Mouse (Mus musculus): ENCODE results near the gene Bod1l. TPM values are rescaled to one million over a fixed set of nuclear protein-coding genes. Genes with fewer than 3 reads are reported as not detected.

Gene Bod1l
- polyA plus RNA-seq, 1 experiment, result 4.7 TPM

DNA sequence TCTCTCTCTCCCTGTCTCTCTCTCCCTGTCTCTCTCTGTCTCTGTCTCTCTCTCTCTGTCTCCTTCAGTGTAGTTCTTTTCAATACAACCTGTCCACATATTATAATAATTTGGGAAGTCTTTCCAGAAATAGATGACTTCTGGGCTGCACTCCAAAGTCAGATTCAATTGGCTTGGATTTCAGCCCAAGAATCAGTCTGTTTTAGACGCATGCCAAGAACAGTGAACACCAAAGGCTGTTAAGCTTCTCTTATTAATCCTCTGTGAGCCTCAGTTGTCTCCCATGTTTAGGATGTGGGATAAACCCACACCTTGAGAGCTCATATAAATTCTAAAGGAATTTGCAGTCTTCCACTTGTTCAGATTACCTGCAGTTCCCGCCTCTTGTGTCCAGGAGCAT, 27.0 kb upstream of the Bod1l start:
- Histone ChIP-seq H3K4me1 (ENCODE audit: control insufficient read depth, insufficient read depth, low read length) (no peaks in the 10 kb centered on the region), H3K36me3 (ENCODE audit: control insufficient read depth, insufficient read depth, low read length) (no peaks in the 10 kb centered on the region), H3K27ac (ENCODE audit: control insufficient read depth, insufficient read depth, low read depth, low read length) (no peak overlapping the region), H3K27me3 (ENCODE audit: control insufficient read depth, insufficient read depth, low read length) (no peaks in the 10 kb centered on the region), H3K4me3 (ENCODE audit: control insufficient read depth, low read depth, low read length) (no peak overlapping the region)
- TF ChIP-seq CTCF (IDR thresholded peaks at IDR 0.05; ENCODE audit: control insufficient read depth, insufficient read depth, insufficient replicate concordance, low read depth, low read length) (no peak), POLR2A (IDR thresholded peaks at IDR 0.05; ENCODE audit: control insufficient read depth, low read depth, low read length) (no peak)

DNA sequence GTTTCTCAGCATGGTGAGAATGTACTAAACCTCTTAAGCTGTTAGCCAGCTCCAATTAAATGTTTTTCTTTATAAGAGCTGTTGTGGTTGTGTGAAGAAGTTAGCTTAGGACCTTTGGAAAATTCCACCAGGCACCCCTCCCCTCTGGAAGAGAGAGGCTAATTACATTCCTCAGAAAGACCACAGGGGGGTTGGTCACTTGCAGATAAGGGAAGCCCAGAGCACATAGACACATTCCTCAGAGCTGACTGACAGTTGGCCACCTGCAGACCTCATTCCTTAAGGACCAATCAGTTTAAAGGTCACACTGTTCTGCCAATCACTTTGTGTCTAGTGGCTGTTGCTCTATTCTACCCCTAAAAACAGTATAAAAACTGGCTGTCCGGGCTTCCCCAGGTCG, 11.7 kb upstream of the Bod1l start:
- H3K4me1 ChIP-seq (ENCODE audit: control insufficient read depth, insufficient read depth, low read length), result no peaks in the 10 kb centered on the region
- H3K27me3 ChIP-seq (ENCODE audit: control insufficient read depth, insufficient read depth, low read length), result no peaks in the 10 kb centered on the region
- H3K4me3 ChIP-seq (ENCODE audit: control insufficient read depth, low read depth, low read length), result no peak overlapping the region
- no peak for TF ChIP-seq POLR2A (IDR thresholded peaks at IDR 0.05; ENCODE audit: control insufficient read depth, low read depth, low read length)
- no peak overlapping the region for H3K27ac ChIP-seq (ENCODE audit: control insufficient read depth, insufficient read depth, low read depth, low read length)
- H3K36me3 ChIP-seq (ENCODE audit: control insufficient read depth, insufficient read depth, low read length), result no peaks in the 10 kb centered on the region

DNA sequence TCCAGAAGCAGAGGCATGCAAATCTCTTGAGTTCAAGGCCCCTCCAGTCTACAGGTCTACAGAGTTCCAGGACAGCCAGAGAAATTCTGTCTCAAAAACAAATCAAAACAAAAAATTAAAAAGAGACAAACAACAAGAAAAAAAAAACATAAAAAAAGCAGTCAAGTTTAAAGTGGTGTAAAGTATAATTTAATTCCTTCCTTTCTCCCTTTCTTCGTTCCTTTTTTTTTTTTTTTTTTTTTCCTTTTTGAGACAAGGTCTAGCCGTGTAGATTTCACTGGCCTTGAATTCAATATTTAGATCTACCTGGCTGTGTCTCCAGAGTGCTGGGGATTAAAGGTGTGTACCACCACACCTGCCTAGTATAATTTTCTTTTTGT, 1.4 kb upstream of the Bod1l start:
- Histone ChIP-seq H3K4me1 (ENCODE audit: control insufficient read depth, insufficient read depth, low read length) (peaks cover 14% of the 10 kb centered on the region), H3K36me3 (ENCODE audit: control insufficient read depth, insufficient read depth, low read length) (no peaks in the 10 kb centered on the region), H3K27ac (ENCODE audit: control insufficient read depth, insufficient read depth, low read depth, low read length) (peak overlapping the region; percentile 78), H3K4me3 (ENCODE audit: control insufficient read depth, low read depth, low read length) (no peak overlapping the region; the same call in 1 of the 2 replicates), H3K27me3 (ENCODE audit: control insufficient read depth, insufficient read depth, low read length) (no peaks in the 10 kb centered on the region)
- TF ChIP-seq POLR2A (IDR thresholded peaks at IDR 0.05; ENCODE audit: control insufficient read depth, low read depth, low read length) (no peak), CTCF (IDR thresholded peaks at IDR 0.05; ENCODE audit: control insufficient read depth, insufficient read depth, insufficient replicate concordance, low read depth, low read length) (no peak)

DNA sequence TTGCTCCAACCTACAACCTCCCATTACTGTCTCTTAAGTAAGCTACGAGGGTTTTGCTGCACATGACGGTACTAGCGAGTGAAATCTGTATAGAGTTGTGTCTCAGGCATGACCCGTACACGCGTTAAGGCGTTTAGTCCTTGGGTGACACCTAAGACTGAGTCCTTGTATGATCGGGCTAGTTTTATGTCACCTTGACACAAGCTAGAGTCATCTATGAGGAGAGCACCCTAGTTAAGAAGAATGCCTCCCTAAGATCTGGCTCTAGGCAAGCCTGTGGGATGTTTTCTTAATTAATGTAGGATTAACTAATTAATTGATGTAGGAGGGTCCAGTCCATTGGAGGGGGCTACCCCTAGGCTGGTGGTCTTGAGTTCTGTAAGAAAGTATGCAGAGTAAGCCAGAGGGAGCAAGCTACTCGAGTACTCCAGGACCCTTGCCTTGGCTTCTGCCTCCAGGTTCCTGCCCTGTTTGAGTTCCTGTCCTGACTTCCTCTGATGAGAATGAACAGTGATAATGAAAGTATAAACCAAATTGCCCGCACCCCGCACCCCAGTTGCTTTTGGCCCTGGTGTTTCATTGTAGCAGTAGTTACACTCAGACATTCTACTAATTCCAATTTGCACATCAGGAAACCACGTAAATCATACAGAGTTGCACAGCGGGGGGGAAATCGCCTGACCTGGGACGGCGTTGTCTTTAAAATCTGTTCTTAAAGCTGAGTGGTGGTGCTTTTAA, 874 bp upstream of the Bod1l start:
- Histone ChIP-seq H3K27ac (ENCODE audit: control insufficient read depth, insufficient read depth, low read depth, low read length) (peak overlapping the region; percentile 78), H3K36me3 (ENCODE audit: control insufficient read depth, insufficient read depth, low read length) (no peaks in the 10 kb centered on the region), H3K4me1 (ENCODE audit: control insufficient read depth, insufficient read depth, low read length) (peaks cover 14% of the 10 kb centered on the region), H3K27me3 (ENCODE audit: control insufficient read depth, insufficient read depth, low read length) (no peaks in the 10 kb centered on the region), H3K4me3 (ENCODE audit: control insufficient read depth, low read depth, low read length) (peak overlapping the region; percentile 73)
- TF ChIP-seq CTCF (IDR thresholded peaks at IDR 0.05; ENCODE audit: control insufficient read depth, insufficient read depth, insufficient replicate concordance, low read depth, low read length) (no peak), POLR2A (IDR thresholded peaks at IDR 0.05; ENCODE audit: control insufficient read depth, low read depth, low read length) (no peak)

DNA sequence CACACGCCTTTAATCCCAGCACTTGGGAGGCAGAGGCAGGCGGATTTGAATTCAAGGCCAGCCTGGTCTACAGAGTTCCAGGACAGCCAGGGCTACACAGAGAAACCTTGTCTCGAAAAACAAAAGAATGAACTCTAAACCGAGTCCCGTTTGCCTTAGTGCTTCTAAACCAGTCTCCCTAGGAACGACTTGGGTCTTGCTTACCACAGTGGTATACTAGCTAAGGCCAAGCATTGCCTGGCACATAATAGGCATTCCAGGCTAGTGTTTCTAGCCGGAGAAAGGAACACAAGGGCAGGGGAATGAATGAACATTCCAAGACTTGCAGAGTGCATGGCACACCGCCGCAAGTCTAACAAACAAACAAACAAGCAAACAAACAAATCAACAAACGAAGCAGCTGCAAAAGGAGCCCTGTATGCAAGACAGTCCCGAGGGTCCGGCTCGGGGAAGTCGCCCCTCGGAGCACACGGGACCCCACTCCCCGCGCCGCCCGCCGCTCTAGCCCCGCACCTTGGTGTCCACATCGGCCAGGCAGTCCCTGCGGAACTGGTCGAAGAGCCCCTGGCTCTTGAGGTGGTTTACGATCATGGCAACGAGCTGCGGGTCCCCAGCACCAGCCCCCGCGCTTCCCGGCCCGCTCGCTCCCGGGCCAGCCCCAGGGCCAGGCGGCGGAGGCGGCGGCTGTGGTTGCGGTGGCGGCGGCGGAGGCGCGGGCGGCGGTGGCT, 532 bp downstream of the Bod1l start:
- Histone ChIP-seq H3K27me3 (ENCODE audit: control insufficient read depth, insufficient read depth, low read length) (no peaks in the 10 kb centered on the region), H3K36me3 (ENCODE audit: control insufficient read depth, insufficient read depth, low read length) (no peaks in the 10 kb centered on the region), H3K4me3 (ENCODE audit: control insufficient read depth, low read depth, low read length) (peak overlapping the region; percentile 97), H3K4me1 (ENCODE audit: control insufficient read depth, insufficient read depth, low read length) (peaks cover 14% of the 10 kb centered on the region), H3K27ac (ENCODE audit: control insufficient read depth, insufficient read depth, low read depth, low read length) (peak overlapping the region; percentile 88)
- TF ChIP-seq POLR2A (IDR thresholded peaks at IDR 0.05; ENCODE audit: control insufficient read depth, low read depth, low read length) (no peak; the same call in 1 of the 2 replicates), CTCF (IDR thresholded peaks at IDR 0.05; ENCODE audit: control insufficient read depth, insufficient read depth, insufficient replicate concordance, low read depth, low read length) (no peak)

DNA sequence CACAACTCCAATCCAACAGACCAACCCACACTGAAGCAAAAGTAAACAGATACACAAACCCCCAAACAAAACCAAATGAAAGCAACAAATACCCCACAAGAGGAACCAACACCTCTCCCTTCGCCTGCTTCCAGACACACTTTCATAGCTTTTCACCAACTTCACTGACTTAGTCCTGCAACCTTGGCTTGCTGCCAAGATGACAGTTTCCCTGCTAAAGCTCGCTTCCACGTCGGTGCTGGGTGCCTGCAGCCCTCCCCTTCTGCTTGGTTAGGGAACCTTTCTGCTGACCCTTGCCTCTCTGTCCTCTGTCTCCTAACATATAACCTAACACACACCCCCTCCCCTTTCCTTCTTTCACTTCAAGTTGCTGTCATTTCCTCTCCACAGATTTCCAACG, 1.4 kb downstream of the Bod1l start:
- Histone ChIP-seq H3K27me3 (ENCODE audit: control insufficient read depth, insufficient read depth, low read length) (no peaks in the 10 kb centered on the region), H3K27ac (ENCODE audit: control insufficient read depth, insufficient read depth, low read depth, low read length) (peak overlapping the region; percentile 44), H3K4me1 (ENCODE audit: control insufficient read depth, insufficient read depth, low read length) (peaks cover 14% of the 10 kb centered on the region), H3K4me3 (ENCODE audit: control insufficient read depth, low read depth, low read length) (peak overlapping the region; percentile 97), H3K36me3 (ENCODE audit: control insufficient read depth, insufficient read depth, low read length) (no peaks in the 10 kb centered on the region)
- TF ChIP-seq CTCF (IDR thresholded peaks at IDR 0.05; ENCODE audit: control insufficient read depth, insufficient read depth, insufficient replicate concordance, low read depth, low read length) (no peak), POLR2A (IDR thresholded peaks at IDR 0.05; ENCODE audit: control insufficient read depth, low read depth, low read length) (no peak)

DNA sequence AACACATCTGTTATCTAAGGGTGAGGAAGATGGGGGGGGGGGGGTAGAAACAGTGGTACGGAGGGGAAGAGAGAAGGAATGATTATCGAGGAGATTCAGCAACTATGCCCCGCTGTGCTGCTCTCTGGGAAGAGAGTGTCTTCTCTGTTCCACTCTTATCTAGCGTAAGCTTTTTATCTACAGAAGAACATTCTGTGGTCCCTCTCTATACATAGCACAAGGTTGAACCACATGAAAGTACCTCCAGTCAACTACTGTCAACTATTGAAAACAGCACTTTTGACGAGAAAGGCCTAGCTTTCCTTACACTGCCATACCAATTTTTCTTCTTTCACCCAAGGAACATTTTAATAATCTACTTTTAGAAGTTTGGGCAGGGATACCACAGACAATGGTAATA, 2.4 kb downstream of the Bod1l start:
- no peak overlapping the region for H3K27ac ChIP-seq (ENCODE audit: control insufficient read depth, insufficient read depth, low read depth, low read length)
- H3K36me3 ChIP-seq (ENCODE audit: control insufficient read depth, insufficient read depth, low read length), result no peaks in the 10 kb centered on the region

More for the DNA sequence above, 2.4 kb downstream of the Bod1l start:
- no peak for TF ChIP-seq POLR2A (IDR thresholded peaks at IDR 0.05; ENCODE audit: control insufficient read depth, low read depth, low read length)
- TF ChIP-seq CTCF (IDR thresholded peaks at IDR 0.05; ENCODE audit: control insufficient read depth, insufficient read depth, insufficient replicate concordance, low read depth, low read length), result no peak
- Histone ChIP-seq H3K4me1 (ENCODE audit: control insufficient read depth, insufficient read depth, low read length) (peaks cover 14% of the 10 kb centered on the region), H3K4me3 (ENCODE audit: control insufficient read depth, low read depth, low read length) (no peak overlapping the region), H3K27me3 (ENCODE audit: control insufficient read depth, insufficient read depth, low read length) (no peaks in the 10 kb centered on the region)
